Mouse (Mus musculus) cerebellum, postnatal 14 days (tissue): ENCODE data around the gene Ebf4.

Experiments
- DNase-seq, 2 experiments: peaks; one replicate each; pipeline ENCODE4 v3.0.0; 2021; ENCODE audit warnings: mixed read lengths in 2 of 2

The Ebf4 gene

GRCm38 (mm10) chr2:130386212-130386611 lies 91.2 kb downstream of the Ebf4 start:
- DNase-seq: no peak

GRCm38 (mm10) chr2:130388796-130389195 lies 93.8 kb downstream of the Ebf4 start:
- no peak for DNase-seq

GRCm38 (mm10) chr2:130390993-130391625 lies 96.1 kb downstream of the Ebf4 start:
- DNase-seq: no peak

- DNase-seq: no peak
These were observed 97.9 kb downstream of the Ebf4 start for GRCm38 (mm10) chr2:130392836-130393235.

GRCm38 (mm10) chr2:130395696-130396095 lies 100.7 kb downstream of the Ebf4 start:
- DNase-seq: no peak

- DNase-seq: peak; percentile 19 to 21
These were observed 102.4 kb downstream of the Ebf4 start, which contains the start of gene Cpxm1 for GRCm38 (mm10) chr2:130397186-130397985. Gene Cpxm1, minus strand, starts transcription at chr2:130397574.

GRCm38 (mm10) chr2:130398091-130398490 lies 103.1 kb downstream of the Ebf4 start:
- DNase-seq: no peak

GRCm38 (mm10) chr2:130400046-130400445 lies 105.1 kb downstream of the Ebf4 start:
- DNase-seq: no peak

GRCm38 (mm10) chr2:130401891-130402290 lies 106.9 kb downstream of the Ebf4 start:
- no peak for DNase-seq

- DNase-seq: no peak
These were observed 110.0 kb downstream of the Ebf4 start, which contains the start of the genes Gm28372 and 1700020A23Rik for GRCm38 (mm10) chr2:130404939-130405338. Gene Gm28372, plus strand, starts transcription at chr2:130405239. Gene 1700020A23Rik, plus strand, starts transcription at chr2:130405259.

GRCm38 (mm10) chr2:130406178-130406577 lies 111.2 kb downstream of the Ebf4 start, which contains the start of gene Tmem239:
Gene Tmem239, plus strand, starts transcription at chr2:130406478.
- no peak for DNase-seq

GRCm38 (mm10) chr2:130408194-130408593 lies 113.2 kb downstream of the Ebf4 start:
- peak; percentile 24 to 35 for DNase-seq

GRCm38 (mm10) chr2:130411558-130412495 lies 116.9 kb downstream of the Ebf4 start:
- peak; percentile 90 to 95 for DNase-seq

GRCm38 (mm10) chr2:130412775-130413174 lies 117.8 kb downstream of the Ebf4 start:
- DNase-seq: no peak

- DNase-seq: no peak
These were observed 119.3 kb downstream of the Ebf4 start for GRCm38 (mm10) chr2:130414094-130414856.
